Mouse (Mus musculus) embryonic facial prominence, embryonic 15.5 days (tissue): ENCODE measurements around the gene Pigb. TPM values are rescaled to one million over a fixed set of nuclear protein-coding genes. Genes with fewer than 3 reads are reported as not detected.
A peak's percentile ranks its signal among the peaks of the same experiment; 100 is the strongest.
"Not testable (repeated sequence)": the region's sequence is repeated elsewhere in the genome, so short reads cannot be mapped to it uniquely, and the experiment has no call there.

ENCODE experiments used
- ATAC-seq: fragments of 200-750 bp; cut with Nextera tagmentation; 2 replicates; pipeline ENCODE4 v1.8.0; 2017; ENCODE audit warnings: low read depth, moderate TSS enrichment; ENCODE audit not compliant: insufficient number of reproducible peaks, low FRiP score, low TSS enrichment
- H3K27ac ChIP-seq: fragments of 300-500 bp; sonication (generic); replicated peaks from 2 replicates; pipeline ENCODE4 v1.5.1; 2015; ENCODE audit warnings: mild to moderate bottlenecking, inconsistent platforms
- H3K27me3 ChIP-seq: fragments of 300-500 bp; sonication (generic); 2 replicates; pipeline ENCODE4 v1.6.1; 2015; ENCODE audit warnings: inconsistent platforms
- H3K36me3 ChIP-seq: fragments of 300-500 bp; sonication (generic); 2 replicates; pipeline ENCODE4 v1.6.1; 2015; ENCODE audit warnings: mild to moderate bottlenecking, inconsistent platforms
- H3K4me1 ChIP-seq: fragments of 300-500 bp; sonication (generic); 2 replicates; pipeline ENCODE4 v1.6.1; 2015; ENCODE audit warnings: inconsistent platforms
- H3K4me2 ChIP-seq: fragments of 300-500 bp; sonication (generic); replicated peaks from 2 replicates; pipeline ENCODE4 v1.6.1; 2015; ENCODE audit warnings: mild to moderate bottlenecking, inconsistent platforms
- H3K4me3 ChIP-seq: fragments of 300-500 bp; sonication (generic); replicated peaks from 2 replicates; pipeline ENCODE4 v1.5.1; 2015; ENCODE audit warnings: mild to moderate bottlenecking, inconsistent platforms
- H3K9ac ChIP-seq: fragments of 300-500 bp; sonication (generic); 2 replicates; pipeline ENCODE4 v1.6.1; 2015; ENCODE audit warnings: inconsistent platforms
- H3K9me3 ChIP-seq: fragments of 300-500 bp; sonication (generic); replicated peaks from 2 replicates; pipeline ENCODE4 v1.6.1; 2016; ENCODE audit warnings: inconsistent platforms
- WGBS: fragments of 180-500 bp; shearing (Covaris S2); methylation state at CpG from one replicate; pipeline ENCODE4 v1.1.7; 2015; 5-methylcytosine and 5-hydroxymethylcytosine counted together
- polyA plus RNA-seq: library from polyadenylated mRNA; unstranded; fragments of >200 nt; fragmentation: Nextera tagmentation; extraction: Ambion mirVana; gene quantifications from 2 replicates; pipeline ENCODE4 v1.2.1, GENCODE M21; 2015

Gene Pigb
- 12.0 and 15.0 TPM in 2 replicates for polyA plus RNA-seq

DNA sequence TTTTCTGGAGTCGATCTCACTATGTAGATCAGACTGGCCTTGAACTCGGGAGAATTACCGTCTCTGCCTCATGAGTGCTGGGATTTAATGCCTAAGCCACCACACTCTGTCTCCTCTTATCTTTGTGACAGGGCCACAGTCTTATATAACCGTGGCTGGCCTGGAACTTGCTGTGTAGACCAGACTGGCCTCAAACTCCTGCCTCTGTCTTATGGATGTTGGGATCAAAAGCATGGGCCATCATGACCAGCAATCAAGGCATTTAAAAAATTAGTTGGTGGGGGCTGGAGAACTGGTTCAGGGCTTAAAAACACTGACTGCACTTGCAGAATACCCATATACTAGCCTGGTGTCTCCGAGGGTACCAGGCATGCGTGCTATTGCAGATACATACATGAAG, at the start of gene Pigb:
Pigb (minus strand) TSS at position 299 of the 400 bp plus-strand sequence.
- Histone ChIP-seq H3K27me3 (no peaks in the 10 kb centered on the region), H3K4me1 (peaks cover 30% of the 10 kb centered on the region), H3K27ac (peak within 1 kb of the TSS; percentile 85), H3K36me3 (no peaks in the 10 kb centered on the region), H3K9ac (peak within 1 kb of the TSS; percentile 80), H3K9me3 (no peaks in the 10 kb centered on the region), H3K4me3 (peak within 1 kb of the TSS; percentile 75), H3K4me2 (peak within 1 kb of the TSS; percentile 67)
- no peak for ATAC-seq
- WGBS: 32% methylated on average over 6 of the region's 6 CpGs

DNA sequence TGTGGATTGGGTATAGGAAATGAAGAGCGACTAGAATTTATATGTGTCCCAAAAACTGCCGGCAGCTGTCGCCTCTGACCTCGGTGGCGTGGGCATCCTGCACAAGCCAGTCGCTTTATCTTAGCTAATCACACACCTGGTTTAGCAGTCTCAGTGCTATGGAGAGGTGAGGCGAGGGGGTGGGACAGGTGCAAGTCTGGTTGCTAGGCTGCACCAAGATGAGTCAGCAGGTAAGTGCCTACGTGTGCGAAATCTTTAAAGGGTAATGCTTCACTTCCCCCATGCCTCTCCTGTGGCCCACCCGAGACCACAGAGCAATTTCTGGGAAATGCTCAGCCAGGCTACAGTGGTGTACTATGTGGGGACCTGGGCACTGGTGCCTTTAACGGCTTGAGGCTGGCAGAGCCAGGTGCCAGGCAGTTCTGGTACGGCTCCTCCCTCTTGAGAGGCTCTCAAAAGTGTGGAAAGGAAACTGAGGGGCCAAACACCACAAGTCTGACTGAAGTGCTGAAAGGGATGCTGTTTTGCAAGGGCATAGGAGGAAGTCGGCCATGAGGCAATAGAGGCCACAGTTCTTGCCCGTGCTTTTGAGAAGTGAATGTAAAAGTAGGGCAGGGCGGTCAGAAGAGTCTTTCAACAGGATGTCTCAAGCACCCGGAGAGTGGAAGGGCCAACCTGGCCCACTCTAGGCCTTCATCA, 49.2 kb upstream of the Pigb start:
- no peaks in the 10 kb centered on the region for H3K9me3 ChIP-seq
- H3K4me3 ChIP-seq: no peak overlapping the region
- H3K9ac ChIP-seq: no peak overlapping the region
- H3K4me1 ChIP-seq: no peaks in the 10 kb centered on the region
- no peak for ATAC-seq
- H3K27ac ChIP-seq: no peak overlapping the region
- no peaks in the 10 kb centered on the region for H3K36me3 ChIP-seq
- WGBS: 69% methylated on average over 16 of the region's 16 CpGs
- H3K4me2 ChIP-seq: no peak overlapping the region
- no peaks in the 10 kb centered on the region for H3K27me3 ChIP-seq

DNA sequence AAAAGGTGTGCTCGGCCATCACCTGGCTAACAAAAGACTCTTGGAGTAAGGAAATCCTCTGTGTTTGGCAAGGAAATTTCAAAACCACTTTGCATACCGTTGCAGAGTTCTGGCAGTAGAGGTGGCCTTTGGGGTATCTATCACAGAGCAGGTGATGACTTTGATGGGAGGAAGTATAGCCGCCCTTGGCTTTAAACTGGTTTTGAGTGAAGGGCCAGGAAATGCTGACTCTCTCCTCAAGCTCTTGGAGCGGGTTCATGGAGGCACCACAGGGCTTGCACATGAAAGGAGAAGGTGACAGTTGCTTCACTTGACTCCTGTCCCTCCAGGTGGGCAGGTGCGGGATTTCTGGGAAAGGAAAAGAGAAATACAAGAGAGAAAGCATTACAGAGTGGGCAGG, 47.4 kb upstream of the Pigb start:
- no peak overlapping the region for H3K4me2 ChIP-seq
- 67% methylated on average over 5 of the region's 5 CpGs for WGBS
- no peaks in the 10 kb centered on the region for H3K27me3 ChIP-seq
- no peaks in the 10 kb centered on the region for H3K4me1 ChIP-seq
- H3K9ac ChIP-seq: no peak overlapping the region
- H3K36me3 ChIP-seq: no peaks in the 10 kb centered on the region
- H3K4me3 ChIP-seq: no peak overlapping the region
- no peak overlapping the region for H3K27ac ChIP-seq
- ATAC-seq: no peak
- H3K9me3 ChIP-seq: no peaks in the 10 kb centered on the region

DNA sequence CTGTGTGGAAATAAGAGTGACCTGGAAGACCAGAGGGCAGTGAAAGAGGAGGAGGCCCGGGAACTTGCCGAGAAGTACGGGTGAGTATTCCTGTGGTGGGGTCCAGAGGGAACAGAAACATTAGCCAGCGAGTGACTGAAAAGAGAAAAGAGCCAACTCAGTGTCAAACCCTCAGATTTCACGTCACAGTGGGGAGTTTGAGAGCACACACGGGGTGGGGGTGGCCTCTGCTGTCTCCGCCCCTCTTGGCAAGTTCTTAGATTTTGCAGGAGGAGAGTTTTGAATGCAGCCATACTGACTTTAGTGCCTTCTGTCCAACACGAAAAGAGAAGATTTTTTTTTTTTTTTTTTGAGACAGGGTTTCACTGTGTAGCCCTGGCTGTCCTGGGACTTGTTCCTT, 46.9 kb upstream of the Pigb start:
- Histone ChIP-seq H3K4me1 (no peaks in the 10 kb centered on the region), H3K27ac (no peak overlapping the region), H3K36me3 (no peaks in the 10 kb centered on the region), H3K9ac (no peak overlapping the region), H3K4me3 (no peak overlapping the region), H3K4me2 (no peak overlapping the region), H3K9me3 (no peaks in the 10 kb centered on the region), H3K27me3 (no peaks in the 10 kb centered on the region)
- ATAC-seq: no peak
- WGBS: 49% methylated on average over 8 of the region's 8 CpGs

DNA sequence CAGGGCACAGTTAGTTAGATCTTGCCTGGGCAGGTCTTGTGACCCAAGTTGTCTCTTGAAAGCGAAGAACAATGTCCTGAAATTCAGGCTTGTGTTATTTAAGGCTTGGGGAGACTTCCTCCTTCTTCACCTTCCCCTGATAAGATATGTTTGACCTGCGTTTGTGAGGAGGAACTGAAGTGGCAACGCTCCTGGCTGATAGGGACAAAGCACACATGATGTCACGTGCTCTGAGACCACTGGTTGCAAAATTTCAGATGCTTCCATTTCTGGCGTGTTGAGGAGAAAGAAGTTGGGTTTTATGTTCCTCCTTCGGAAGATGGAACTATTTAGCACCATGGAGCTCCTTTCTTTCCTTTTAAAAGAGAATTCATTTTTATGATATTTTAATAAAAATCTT, 45.7 kb upstream of the Pigb start:
- Histone ChIP-seq H3K36me3 (no peaks in the 10 kb centered on the region), H3K27me3 (no peaks in the 10 kb centered on the region), H3K4me2 (no peak overlapping the region), H3K9ac (no peak overlapping the region), H3K4me1 (no peaks in the 10 kb centered on the region), H3K9me3 (no peaks in the 10 kb centered on the region), H3K4me3 (no peak overlapping the region), H3K27ac (no peak overlapping the region)
- ATAC-seq: no peak
- 81% methylated on average over 6 of the region's 6 CpGs for WGBS

DNA sequence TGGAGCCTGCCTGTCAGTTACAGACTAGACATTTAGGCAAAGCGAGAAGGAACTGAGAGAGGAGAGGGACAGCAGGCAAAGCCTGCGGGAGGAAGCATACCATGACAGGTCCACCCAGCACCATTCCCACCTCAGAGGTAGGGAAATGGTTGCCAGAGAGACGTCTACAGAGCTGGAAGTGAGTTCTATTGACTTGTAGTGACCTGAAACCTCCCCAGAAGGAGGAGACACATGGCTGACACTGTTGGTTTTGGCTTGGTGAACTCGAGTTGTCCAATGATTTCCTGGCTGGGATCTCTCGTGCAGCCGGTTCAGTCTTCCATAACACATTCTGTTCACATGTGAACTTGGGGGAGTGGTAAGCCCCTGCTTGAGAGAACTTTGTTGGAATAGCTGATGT, 43.8 kb upstream of the Pigb start:
- Histone ChIP-seq H3K27me3 (no peaks in the 10 kb centered on the region), H3K4me2 (no peak overlapping the region), H3K36me3 (no peaks in the 10 kb centered on the region), H3K4me1 (no peaks in the 10 kb centered on the region), H3K9me3 (no peaks in the 10 kb centered on the region), H3K9ac (no peak overlapping the region), H3K27ac (no peak overlapping the region), H3K4me3 (no peak overlapping the region)
- ATAC-seq: no peak
- 75% methylated on average over 6 of the region's 6 CpGs for WGBS

DNA sequence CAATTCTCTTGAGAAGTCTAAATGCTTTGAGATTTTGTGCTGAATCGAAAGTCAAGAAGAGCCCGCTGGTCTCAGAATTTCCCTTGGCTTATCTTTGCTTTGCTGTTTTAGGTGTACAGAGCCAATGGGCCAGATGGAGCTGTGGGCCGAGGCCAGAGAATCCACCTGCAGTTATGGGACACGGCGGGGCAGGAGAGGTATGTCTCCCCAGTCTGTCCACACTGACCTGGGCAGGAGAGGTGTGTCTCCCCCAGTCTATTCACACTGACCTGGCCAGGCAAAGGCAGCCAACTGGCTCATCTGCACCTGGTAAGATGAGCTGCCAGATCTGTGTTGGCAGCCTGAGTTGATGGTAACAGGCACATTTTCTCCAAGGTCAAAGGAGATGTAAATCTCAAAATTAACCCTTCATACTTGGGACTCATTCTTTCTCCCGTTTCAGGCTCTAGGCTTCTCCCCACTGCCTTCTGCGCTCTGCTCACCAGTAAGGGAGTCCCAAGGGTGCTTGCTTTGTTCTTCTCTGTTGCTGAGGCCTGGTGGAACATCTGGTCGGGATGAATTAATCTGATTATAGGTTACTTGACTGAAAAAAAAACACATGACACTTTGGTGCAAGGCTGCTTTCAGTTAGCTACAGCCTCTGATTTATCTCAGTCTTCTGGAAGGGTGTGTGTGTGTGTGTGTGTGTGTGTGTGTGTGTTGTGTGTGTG, 42.3 kb upstream of the Pigb start:
- no peak overlapping the region for H3K4me2 ChIP-seq
- H3K4me3 ChIP-seq: no peak overlapping the region
- no peak for ATAC-seq
- no peaks in the 10 kb centered on the region for H3K9me3 ChIP-seq
- 71% methylated on average over 8 of the region's 8 CpGs for WGBS
- no peak overlapping the region for H3K9ac ChIP-seq
- no peaks in the 10 kb centered on the region for H3K4me1 ChIP-seq
- H3K27ac ChIP-seq: no peak overlapping the region
- no peaks in the 10 kb centered on the region for H3K36me3 ChIP-seq
- no peaks in the 10 kb centered on the region for H3K27me3 ChIP-seq

DNA sequence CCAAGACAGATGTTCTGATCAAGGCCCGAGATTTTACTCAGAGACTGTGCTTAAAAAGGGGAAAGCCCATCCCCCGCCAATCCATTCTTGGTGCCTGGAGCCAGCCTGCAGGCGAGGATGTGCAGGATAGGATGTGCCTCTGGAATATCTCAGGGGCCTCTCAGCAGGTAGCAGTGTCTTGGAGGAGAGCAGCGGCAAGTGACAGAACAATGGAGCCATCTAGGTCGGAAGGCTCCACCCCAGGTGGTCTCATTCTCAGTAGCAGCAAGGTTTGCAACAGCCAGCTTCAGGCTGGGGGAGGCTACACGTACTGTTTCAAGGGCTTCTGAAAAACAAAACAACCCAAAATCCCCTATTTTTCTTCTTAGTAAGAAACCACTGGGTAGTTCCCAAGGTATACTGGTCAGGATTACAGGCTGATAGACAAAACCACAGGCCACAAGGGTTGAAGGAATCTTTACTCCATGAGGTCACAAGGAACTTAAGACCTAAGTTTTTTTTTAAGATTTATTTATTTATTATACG, 39.7 kb upstream of the Pigb start:
- no peak overlapping the region for H3K9ac ChIP-seq
- no peaks in the 10 kb centered on the region for H3K9me3 ChIP-seq
- no peaks in the 10 kb centered on the region for H3K4me1 ChIP-seq
- H3K4me2 ChIP-seq: no peak overlapping the region
- WGBS: 56% methylated on average over 7 of the region's 7 CpGs
- H3K27me3 ChIP-seq: no peaks in the 10 kb centered on the region
- no peaks in the 10 kb centered on the region for H3K36me3 ChIP-seq
- no peak for ATAC-seq
- no peak overlapping the region for H3K27ac ChIP-seq
- no peak overlapping the region for H3K4me3 ChIP-seq

DNA sequence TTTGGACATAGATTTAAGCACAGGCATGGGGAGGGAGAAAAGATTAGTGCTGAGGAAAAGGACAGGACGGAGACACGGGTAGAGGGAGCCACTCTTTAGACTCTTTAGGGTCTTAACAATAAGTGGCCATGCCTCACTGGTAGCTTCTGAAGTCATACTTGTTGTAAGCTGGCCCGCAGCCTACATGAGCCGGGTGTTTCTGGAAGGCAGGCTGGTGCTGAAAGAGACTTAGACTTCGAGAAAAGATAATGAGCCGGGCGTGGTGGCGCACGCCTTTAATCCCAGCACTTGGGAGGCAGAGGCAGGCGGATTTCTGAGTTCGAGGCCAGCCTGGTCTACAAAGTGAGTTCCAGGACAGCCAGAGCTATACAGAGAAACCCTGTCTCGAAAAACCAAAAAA, 39.2 kb upstream of the Pigb start:
- H3K27me3 ChIP-seq, ATAC-seq, H3K36me3 ChIP-seq, H3K4me2 ChIP-seq, H3K4me3 ChIP-seq, H3K9ac ChIP-seq, H3K9me3 ChIP-seq, H3K27ac ChIP-seq, H3K4me1 ChIP-seq: not testable (repeated sequence)
- WGBS: 91% methylated on average over 11 of the region's 12 CpGs

DNA sequence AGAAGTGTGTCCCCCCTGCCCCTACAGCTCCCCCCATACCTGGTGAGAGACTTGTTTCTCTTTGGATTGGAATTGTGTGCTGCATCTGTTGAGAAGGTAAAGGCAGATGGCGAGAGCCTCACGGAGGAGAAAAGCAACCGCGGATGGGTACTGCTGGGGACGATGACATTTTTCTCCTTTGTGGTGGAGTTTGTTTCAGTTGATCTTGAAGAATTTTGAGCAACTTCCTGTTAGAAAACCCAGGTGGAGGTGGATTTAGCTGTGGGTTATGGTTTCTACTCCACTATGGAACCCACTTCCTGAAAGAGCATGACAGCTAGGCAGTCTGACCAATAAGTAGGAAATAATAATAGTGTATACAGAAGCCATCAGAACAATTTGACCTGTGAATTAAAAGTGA, 33.0 kb upstream of the Pigb start:
- Histone ChIP-seq H3K9ac (no peak overlapping the region), H3K27me3 (no peaks in the 10 kb centered on the region), H3K9me3 (no peaks in the 10 kb centered on the region), H3K27ac (no peak overlapping the region), H3K4me3 (no peak overlapping the region), H3K4me2 (no peak overlapping the region), H3K36me3 (no peaks in the 10 kb centered on the region), H3K4me1 (peaks cover 4% of the 10 kb centered on the region)
- WGBS: 90% methylated on average over 5 of the region's 5 CpGs
- no peak for ATAC-seq

DNA sequence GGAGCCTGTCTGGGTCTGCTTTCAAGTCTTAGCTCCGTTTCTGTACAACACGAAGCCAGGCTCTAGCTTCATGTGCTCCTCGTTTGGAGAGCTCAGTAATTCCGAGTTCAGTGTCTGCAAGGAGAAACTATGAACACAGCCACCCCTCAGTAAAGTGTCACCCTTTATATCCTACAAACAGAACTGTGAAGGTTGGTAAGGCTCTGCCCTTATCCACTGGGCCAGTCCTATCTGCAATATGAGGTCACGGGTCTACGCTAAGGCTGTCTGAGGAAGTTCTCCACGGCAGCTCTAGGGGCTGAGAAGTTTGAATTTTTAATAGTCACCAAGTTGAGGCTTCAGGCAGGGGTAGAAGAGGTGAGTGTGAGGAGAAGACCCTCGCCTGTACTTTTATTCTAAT, 32.2 kb upstream of the Pigb start:
- no peak for ATAC-seq
- Histone ChIP-seq H3K9me3 (no peaks in the 10 kb centered on the region), H3K9ac (no peak overlapping the region), H3K27ac (no peak overlapping the region), H3K27me3 (no peaks in the 10 kb centered on the region), H3K36me3 (no peaks in the 10 kb centered on the region), H3K4me1 (peaks cover 11% of the 10 kb centered on the region), H3K4me2 (no peak overlapping the region), H3K4me3 (no peak overlapping the region)
- WGBS: 70% methylated on average over 8 of the region's 8 CpGs
